Mouse (Mus musculus) adrenal gland, postnatal 25 days (tissue): ENCODE measurements around the gene Mbnl2. TPM values are rescaled to one million over a fixed set of nuclear protein-coding genes. Genes with fewer than 3 reads are reported as not detected.

Experiments
- DNase-seq: peaks from one replicate; pipeline ENCODE4 v3.0.0; 2021; ENCODE audit warnings: mixed read lengths
- long read RNA-seq: library from polyadenylated mRNA; stranded (forward); transcript quantifications from one replicate; pipeline ENCODE4 v2.0.0, GENCODE M21; 2021
- total RNA-seq: library from RNA; stranded (reverse); gene quantifications from 2 replicates; pipeline ENCODE4 v1.2.3, GENCODE M21; 2021

Mbnl2 gene
- 202 and 226 TPM in 2 replicates for total RNA-seq
- long read RNA-seq, full-length matches to known transcripts: 19 of 97 reads
- long read RNA-seq, partial matches to known transcripts: 11 of 97 reads
- long read RNA-seq, other reads (novel, unspliced or antisense): 67 of 97 reads

DNA sequence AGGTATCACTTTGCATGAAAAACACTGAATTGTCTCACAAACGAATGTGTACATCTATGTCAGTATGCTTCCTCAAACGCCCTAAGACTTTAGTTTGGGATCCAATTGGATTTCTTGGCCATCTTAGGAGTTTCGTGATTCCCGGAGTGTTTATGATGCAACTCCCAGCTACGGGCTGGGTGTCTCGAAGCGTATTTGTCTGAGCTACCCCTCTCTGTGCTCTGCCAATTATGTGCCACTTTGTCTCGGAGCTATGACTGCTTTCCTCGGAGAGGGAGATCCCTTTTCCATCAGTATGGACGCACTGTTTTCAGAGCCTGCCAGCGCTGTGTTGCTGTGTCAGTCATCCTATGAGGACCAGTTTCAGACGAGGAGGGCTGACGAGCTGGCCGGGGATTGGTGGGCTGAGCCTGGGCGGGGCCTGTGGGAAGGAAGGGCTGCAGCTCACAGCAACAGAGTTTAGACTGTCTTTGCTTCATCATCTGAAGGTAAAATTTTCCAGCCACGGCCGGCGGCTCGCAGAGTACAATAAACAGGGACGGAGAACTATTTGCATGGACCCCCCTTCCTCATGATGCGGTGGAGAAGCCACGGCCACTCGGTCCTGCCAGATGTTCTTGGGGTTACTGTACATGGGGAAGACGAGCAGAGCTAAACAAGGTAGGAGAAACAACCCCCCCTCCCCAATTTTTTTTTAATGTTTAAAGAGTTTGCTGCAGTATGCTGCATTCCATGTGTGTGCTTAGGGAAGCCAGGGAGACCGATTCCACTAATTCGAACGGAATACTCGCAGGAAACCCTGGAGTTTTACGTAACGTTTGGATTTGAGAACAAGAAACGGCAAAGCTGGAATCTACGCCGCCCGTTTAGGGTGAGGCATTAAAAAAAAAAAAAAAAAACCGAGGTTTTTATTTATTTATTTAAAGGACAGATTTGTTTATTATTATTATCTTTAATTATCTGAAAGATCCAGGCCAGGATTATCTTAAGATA is at the start of gene Mbnl2:
TSS of gene Mbnl2 (plus strand) at position 424 of the 993 bp plus-strand sequence.
- DNase-seq: peak; percentile 95

GRCm38 (mm10) chr14:120232076-120232496 is 43.4 kb upstream of the Mbnl2 start:
- no peak for DNase-seq

- DNase-seq: no peak
These were observed 39.9 kb upstream of the Mbnl2 start for GRCm38 (mm10) chr14:120235610-120236009.

GRCm38 (mm10) chr14:120238501-120238900 is 37.0 kb upstream of the Mbnl2 start:
- no peak for DNase-seq

DNA sequence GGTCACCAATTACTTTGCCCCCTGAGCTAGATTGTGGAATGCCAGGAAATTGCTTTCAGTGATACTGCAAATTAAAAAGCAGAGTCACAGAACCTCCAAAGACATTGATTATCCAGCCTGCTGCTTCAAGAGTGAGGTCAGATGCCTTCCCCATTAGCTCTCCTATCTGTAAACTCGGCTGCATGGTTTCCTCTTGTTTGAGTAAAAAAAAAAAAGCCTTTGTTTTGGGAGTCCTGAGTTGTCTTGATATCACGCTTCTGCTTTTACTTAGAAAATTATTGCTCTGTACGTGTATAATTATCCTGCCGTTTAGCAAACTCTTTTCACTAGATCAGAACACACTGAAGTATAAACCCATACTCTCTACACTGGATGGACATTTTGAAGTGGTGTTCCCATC is 35.3 kb upstream of the Mbnl2 start:
- no peak for DNase-seq

GRCm38 (mm10) chr14:120242711-120243110 is 32.8 kb upstream of the Mbnl2 start:
- no peak for DNase-seq

- DNase-seq: no peak
These were observed 30.3 kb upstream of the Mbnl2 start for GRCm38 (mm10) chr14:120245081-120245705.

- no peak for DNase-seq
These were observed 22.1 kb upstream of the Mbnl2 start for GRCm38 (mm10) chr14:120253331-120253730.

DNA sequence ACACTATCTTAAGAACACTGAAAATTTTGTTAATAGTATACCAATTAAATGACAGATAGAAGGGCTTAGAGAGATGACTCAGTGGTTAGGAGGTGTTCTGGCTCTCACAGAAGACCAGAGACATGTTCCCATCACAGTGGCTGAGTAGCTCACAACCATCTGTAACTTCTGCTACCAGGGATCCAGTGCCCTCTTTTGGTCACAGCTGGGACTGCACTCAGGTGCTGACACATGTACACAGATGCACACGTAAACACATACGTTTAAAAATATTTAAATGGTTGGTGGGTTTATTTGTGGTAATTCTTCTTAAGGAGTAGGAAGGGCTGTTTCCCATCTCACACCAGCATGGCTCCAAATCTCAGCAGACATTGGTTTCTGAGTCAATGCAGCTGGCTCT is 19.3 kb upstream of the Mbnl2 start:
- DNase-seq: no peak

- no peak for DNase-seq
These were observed 18.7 kb upstream of the Mbnl2 start for GRCm38 (mm10) chr14:120256623-120257384.

DNA sequence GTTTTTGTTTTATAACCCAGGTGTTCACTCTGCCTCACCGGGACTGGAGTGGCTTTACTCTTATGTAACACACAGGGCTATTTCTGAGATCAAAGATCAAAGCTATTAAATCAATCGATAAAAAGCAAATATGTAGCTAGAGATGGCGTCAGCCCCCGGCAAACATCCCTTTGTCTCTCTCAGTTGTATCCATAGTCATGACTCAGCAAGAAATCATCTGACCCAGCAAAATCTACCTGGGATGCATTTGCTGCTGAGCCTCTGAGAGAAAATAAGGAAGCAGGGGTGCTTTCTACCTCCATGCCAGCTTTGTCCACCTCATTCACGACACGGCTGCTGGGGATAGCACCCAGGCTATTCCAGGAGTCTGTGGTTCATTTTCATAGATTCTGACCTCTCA is 18.0 kb upstream of the Mbnl2 start:
- DNase-seq: no peak

DNA sequence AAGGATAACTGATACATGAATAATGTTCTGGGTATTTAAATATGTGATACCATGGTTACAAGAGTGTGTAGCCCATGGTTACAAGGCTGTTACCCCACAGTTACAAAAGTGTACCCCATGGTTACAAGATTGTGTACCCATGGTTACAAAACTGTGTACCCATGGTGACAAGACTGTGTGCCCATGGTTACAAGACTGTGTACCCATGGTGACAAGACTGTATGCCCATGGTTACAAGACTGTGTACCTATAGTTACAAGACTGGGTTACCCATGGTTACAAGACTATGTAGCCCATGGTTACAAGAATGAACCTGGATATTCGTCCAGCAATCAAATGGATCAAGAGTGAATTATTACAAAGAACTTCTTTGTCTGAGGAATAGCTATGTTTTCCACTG is 16.0 kb upstream of the Mbnl2 start:
- no peak for DNase-seq

DNA sequence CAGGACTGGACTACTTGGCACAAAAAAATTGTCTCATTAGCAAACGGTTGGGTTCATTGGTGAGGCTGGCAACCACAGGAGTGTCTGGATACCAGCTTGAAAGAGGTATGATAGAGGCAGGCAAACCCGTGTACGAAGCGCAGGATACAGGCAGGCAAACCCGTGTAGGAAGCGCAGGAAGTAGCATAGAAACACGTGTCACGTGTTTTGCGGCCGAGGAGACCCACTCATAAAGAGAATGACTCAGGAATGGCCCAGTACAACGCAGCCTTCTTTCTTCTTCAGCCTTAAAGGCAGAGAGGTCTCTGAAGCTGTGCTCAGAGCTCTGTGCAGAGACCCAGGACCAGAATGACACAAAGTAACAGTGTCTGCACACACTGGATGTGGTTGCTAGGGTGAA is 13.9 kb upstream of the Mbnl2 start:
- DNase-seq: no peak

DNA sequence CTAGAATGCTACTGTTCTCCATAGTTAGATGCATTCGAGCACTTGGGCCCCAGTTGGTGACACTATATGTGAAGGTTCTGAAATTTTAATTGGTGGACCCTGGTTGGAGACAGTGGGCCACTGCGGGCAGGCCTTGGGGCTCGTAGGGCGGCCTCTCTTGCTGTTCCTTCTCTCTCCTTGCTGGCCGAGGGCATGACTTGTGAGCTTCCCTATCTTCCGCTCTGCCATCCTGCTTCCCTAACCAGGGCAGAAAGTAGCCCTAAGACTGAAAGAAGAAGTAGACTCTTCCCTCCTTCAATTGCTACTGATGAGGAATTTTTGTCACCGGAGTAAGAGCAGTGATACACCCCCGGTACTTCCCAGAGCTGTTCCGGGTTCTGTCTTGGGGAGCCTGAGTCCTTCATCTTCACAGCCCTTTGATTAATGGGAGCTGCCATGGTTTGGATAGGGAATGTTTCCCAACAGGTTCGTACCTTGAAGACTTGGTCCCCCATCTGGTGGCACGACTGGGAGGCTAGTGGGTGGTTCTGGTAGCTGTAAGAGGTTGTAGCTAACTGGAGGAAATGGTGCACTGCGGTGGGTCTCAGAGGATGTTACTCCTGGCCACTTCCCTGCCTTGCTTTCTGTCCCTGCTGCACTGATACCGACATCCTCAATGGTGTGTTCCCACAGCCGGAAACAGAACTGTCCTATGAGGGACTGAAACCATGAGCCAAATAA is 12.6 kb upstream of the Mbnl2 start:
- DNase-seq: no peak

DNA sequence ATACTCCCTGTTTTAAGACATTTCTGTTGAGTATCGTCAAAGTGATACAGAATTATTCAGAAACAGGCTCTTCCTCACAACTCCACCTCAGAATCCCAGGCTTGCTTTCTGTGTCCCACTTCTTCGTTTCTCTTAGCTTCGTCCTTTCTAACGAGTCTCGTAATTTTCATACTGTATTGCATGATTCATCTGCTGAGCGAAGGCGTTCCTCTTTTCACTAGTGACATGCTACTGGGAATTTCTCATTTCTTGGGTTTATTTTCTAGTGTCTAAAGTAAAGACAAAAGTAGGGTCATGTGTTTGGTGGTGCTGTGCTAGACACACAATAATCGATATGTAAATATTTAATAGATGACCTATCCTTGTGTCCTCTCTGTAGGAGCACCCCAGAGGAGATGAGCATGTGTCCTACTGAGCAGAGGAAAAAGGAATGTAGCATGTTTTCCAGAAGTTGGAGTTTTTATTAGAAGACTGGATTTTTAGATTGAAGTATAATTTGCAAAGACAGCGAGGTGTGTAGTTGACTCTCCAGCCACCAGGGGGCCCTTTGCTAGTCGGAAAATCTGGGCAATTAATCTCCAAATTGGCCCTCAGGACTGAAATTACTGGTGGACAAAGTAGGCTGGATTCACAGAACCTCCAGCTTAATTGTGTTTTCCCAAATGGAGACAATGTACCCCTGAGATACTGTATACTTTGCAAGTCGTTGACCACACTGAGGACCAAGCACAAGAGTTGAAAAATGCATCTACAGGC is 11.9 kb upstream of the Mbnl2 start:
- peak; percentile 67 for DNase-seq

GRCm38 (mm10) chr14:120265886-120266285 is 9.6 kb upstream of the Mbnl2 start:
- DNase-seq: no peak

DNA sequence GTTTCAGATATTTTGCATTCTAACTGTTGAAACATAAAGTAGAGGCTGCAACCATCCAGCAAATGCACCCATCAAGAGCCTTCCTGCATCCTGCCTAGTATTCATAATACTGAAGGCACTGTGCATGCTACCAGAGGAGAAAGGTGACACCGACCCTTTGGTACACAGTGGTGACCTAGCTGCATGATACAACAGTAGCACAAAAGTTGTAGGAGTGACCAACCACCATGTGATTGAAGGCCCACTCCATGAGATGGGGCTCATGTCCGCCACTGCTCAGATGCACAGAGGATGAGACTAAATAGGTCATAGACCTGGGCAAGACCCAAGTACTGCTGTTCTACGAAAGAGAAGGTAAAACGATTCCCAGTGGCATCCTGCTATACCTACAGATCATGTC is 8.3 kb upstream of the Mbnl2 start:
- no peak for DNase-seq

- no peak for DNase-seq
These were observed 5.4 kb upstream of the Mbnl2 start for GRCm38 (mm10) chr14:120270031-120270430.

DNA sequence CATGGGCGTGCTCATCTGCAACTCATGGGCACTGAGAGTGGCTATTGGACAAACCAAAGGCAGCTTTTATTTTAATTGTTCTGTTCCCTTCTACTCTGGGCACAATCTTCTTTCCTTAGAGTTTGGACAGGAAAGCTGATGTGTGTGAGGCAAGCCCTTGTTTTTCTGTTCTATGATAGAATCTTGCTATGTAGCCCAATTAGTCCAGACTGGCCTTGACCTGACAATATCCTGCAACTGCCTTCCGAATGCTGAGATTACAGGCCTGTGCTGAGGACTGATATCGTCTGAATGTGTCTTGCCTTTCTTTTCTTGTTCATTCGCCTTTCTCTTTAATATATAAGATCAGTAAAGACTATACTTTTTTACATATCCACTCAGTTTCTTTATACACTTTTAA is 4.8 kb upstream of the Mbnl2 start:
- DNase-seq: no peak

DNA sequence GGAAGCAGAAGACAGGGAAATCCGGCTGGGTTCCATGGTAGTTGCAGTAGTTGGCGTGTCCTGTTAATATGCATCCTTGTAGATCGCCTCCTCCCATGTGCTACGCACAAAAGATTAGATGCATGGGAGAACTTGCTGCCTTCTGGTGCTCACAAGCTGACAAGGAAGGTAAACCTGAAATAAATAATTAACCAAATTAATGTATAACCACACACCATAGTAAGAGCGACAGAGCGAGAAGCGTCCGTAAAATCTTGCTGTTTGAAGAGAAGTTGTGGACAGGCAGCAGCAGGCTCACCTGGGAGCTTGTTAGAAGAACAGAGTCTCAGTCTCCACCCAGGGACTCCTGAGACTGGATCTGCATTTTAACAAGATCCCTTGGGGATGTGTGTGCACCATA is 4.4 kb upstream of the Mbnl2 start:
- no peak for DNase-seq

GRCm38 (mm10) chr14:120273766-120274165 is 1.7 kb upstream of the Mbnl2 start:
- no peak for DNase-seq
